Mouse (Mus musculus): ENCODE results near the gene Ntn1. TPM values are rescaled to one million over a fixed set of nuclear protein-coding genes. Genes with fewer than 3 reads are reported as not detected.
A peak's percentile ranks its signal among the peaks of the same experiment; 100 is the strongest.

Ntn1 gene
- polyA plus RNA-seq (2015; fragmentation: Nextera tagmentation; extraction: Ambion mirVana): 1.7 and 1.9 TPM in 2 replicates

DNA sequence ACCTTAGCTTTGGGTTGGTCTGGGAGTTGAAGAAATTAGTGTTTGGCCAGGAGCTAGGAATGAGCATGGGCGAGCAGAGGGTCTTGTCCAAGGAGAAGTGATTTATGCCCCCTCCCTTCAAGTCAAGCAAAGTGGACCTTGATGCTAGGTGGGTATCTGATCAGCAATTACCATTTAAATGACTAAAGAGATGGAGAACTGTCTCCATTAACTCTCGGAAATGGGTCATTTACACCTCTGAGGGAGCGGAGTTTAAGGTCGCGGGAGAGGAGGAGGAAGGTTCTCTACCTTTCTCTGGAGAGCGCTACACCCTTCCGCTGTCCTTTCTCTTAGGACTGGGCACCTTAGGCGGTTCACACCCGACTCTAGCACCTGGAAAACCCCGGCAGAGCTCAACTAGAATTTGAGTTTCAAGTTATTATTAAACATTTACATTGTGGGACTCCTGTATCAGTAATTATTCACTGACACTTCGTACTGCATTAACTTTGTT, at the start of gene Ntn1:
Gene Ntn1, minus strand, starts transcription at position 97 of the 493 bp plus-strand sequence.
- H3K27ac ChIP-seq (ENCODE audit: low read length): no peak within 1 kb of the TSS
- H3K36me3 ChIP-seq (ENCODE audit: control insufficient read depth, insufficient read depth, low read length): no peaks in the 10 kb centered on the region
- peak within 1 kb of the TSS; percentile 64 for H3K9ac ChIP-seq (ENCODE audit: low read length)
- peak within 1 kb of the TSS; percentile 55 for H3K4me3 ChIP-seq (ENCODE audit: low read length)
- 0 out of 2 replicates have a peak, but pooled peaks cover 2% of the 10 kb centered on the region for H3K9me3 ChIP-seq (ENCODE audit: control insufficient read depth, low read length)
- H3K4me1 ChIP-seq (replicated peaks; ENCODE audit: control insufficient read depth, insufficient read depth, low read length): peaks cover 21% of the 10 kb centered on the region
- WGBS: 6% methylated on average over 11 of the region's 11 CpGs
- peaks cover 52% of the 10 kb centered on the region for H3K27me3 ChIP-seq (ENCODE audit: control insufficient read depth, insufficient read depth, low read depth, low read length)
- peak within 1 kb of the TSS; percentile 98 for H3K4me2 ChIP-seq (ENCODE audit: low read depth, low read length)
- no peak for ATAC-seq (ENCODE audit: low read depth)

DNA sequence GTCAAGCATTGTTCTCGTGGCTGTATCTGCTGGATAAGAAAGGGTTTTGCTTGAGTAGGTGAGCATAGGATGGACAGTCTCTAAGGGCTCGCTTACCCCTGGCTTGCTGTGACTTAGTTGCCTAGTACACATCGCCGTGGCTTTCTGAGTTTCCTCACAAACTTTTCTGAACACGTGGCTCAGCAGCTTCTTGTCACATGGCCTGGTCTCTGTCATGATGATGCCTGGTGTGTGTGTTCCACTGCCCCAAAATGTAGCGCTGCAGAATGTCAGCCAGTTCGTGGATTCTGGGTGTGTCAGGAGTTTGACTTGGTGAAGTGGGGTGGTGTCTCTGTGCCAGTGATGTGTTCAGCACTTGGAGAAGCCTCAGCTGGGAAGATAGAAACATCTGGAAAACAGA, 47.7 kb upstream of the Ntn1 start:
- H3K27ac ChIP-seq (ENCODE audit: low read length): no peak overlapping the region
- no peaks in the 10 kb centered on the region for H3K36me3 ChIP-seq (ENCODE audit: control insufficient read depth, insufficient read depth, low read length)
- no peak overlapping the region for H3K4me2 ChIP-seq (ENCODE audit: low read depth, low read length)
- peaks cover 4% of the 10 kb centered on the region for H3K4me1 ChIP-seq (replicated peaks; ENCODE audit: control insufficient read depth, insufficient read depth, low read length)
- H3K27me3 ChIP-seq (ENCODE audit: control insufficient read depth, insufficient read depth, low read depth, low read length): no peaks in the 10 kb centered on the region
- ATAC-seq (ENCODE audit: low read depth): no peak
- no peaks in the 10 kb centered on the region for H3K9me3 ChIP-seq (ENCODE audit: control insufficient read depth, low read length)
- 76% methylated on average over 7 of the region's 7 CpGs for WGBS
- no peak overlapping the region for H3K4me3 ChIP-seq (ENCODE audit: low read length)
- no peak overlapping the region for H3K9ac ChIP-seq (ENCODE audit: low read length)

DNA sequence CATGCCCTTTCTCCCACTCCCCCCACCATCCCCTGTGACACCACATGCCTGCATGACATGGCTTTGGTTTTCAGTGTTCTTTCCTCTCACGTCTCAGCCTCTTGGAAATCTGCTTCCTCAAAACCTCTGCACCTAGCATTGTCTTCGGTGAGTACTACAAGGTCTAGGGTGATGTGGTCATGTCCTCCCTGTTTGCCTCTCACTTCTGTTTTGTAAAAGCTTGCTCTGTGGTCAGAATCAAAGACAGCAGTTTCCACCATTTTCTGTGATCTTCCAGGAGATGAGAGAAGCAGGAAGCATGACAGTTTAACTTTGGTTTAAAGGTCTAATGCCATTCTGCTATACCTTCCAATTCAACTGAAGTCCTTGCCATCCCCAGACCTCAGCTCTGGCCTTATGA, 46.6 kb upstream of the Ntn1 start:
- Histone ChIP-seq H3K4me3 (ENCODE audit: low read length) (no peak overlapping the region), H3K36me3 (ENCODE audit: control insufficient read depth, insufficient read depth, low read length) (no peaks in the 10 kb centered on the region), H3K9ac (ENCODE audit: low read length) (no peak overlapping the region), H3K4me1 (replicated peaks; ENCODE audit: control insufficient read depth, insufficient read depth, low read length) (peaks cover 4% of the 10 kb centered on the region), H3K27me3 (ENCODE audit: control insufficient read depth, insufficient read depth, low read depth, low read length) (no peaks in the 10 kb centered on the region), H3K27ac (ENCODE audit: low read length) (no peak overlapping the region), H3K4me2 (ENCODE audit: low read depth, low read length) (no peak overlapping the region), H3K9me3 (ENCODE audit: control insufficient read depth, low read length) (no peaks in the 10 kb centered on the region)
- no peak for ATAC-seq (ENCODE audit: low read depth)
- WGBS: 77% methylated on average over 2 of the region's 2 CpGs

DNA sequence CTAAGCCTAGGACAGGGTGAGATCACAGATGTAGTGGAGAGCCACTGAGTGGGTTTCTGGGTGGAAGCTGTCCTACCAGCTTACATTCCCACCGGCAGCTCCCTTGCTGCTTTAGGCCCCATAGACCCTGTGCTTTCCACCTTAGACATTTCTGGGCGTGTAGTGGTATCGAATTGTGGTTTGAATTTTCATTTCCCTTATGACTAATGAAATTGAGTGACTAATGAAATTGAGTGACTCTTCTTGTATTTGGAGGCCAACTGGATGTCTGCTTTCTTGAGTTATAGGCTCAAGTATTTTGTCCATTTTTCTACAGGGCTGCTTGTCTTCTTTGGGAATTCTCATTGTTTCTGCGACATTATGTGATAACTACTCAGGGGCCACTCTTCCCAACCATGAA, 45.9 kb upstream of the Ntn1 start:
- peaks cover 4% of the 10 kb centered on the region for H3K4me1 ChIP-seq (replicated peaks; ENCODE audit: control insufficient read depth, insufficient read depth, low read length)
- no peak overlapping the region for H3K4me2 ChIP-seq (ENCODE audit: low read depth, low read length)
- H3K4me3 ChIP-seq (ENCODE audit: low read length): no peak overlapping the region
- H3K9ac ChIP-seq (ENCODE audit: low read length): no peak overlapping the region
- H3K27ac ChIP-seq (ENCODE audit: low read length): no peak overlapping the region
- no peaks in the 10 kb centered on the region for H3K36me3 ChIP-seq (ENCODE audit: control insufficient read depth, insufficient read depth, low read length)
- 92% methylated on average over 4 of the region's 4 CpGs for WGBS
- H3K9me3 ChIP-seq (ENCODE audit: control insufficient read depth, low read length): no peaks in the 10 kb centered on the region
- ATAC-seq (ENCODE audit: low read depth): no peak
- H3K27me3 ChIP-seq (ENCODE audit: control insufficient read depth, insufficient read depth, low read depth, low read length): no peaks in the 10 kb centered on the region

DNA sequence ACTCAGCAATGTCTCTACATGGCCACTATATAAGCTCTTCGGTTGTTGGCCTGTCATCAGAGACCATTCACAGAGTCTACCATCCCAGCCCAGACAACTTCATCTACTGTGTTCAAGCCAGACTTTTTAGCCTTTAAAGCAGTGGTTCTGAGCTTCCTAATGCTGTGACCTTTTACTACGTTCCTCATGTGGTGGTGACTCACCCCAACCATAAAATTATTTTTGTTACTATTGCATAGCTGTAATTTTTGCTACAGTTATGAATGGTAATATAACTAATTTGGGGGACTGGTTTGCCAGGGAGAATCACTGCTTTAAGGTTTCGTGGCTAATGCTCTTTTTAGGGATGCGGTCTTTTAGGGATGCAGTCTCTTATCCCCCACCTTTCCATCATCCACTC, 45.3 kb upstream of the Ntn1 start:
- no peak overlapping the region for H3K4me2 ChIP-seq (ENCODE audit: low read depth, low read length)
- no peak overlapping the region for H3K4me3 ChIP-seq (ENCODE audit: low read length)
- H3K9me3 ChIP-seq (ENCODE audit: control insufficient read depth, low read length): no peaks in the 10 kb centered on the region
- ATAC-seq (ENCODE audit: low read depth): no peak
- no peak overlapping the region for H3K27ac ChIP-seq (ENCODE audit: low read length)
- 80% methylated on average over 4 of the region's 4 CpGs for WGBS
- no peaks in the 10 kb centered on the region for H3K36me3 ChIP-seq (ENCODE audit: control insufficient read depth, insufficient read depth, low read length)
- H3K27me3 ChIP-seq (ENCODE audit: control insufficient read depth, insufficient read depth, low read depth, low read length): no peaks in the 10 kb centered on the region
- H3K4me1 ChIP-seq (replicated peaks; ENCODE audit: control insufficient read depth, insufficient read depth, low read length): peaks cover under 1% of the 10 kb centered on the region
- H3K9ac ChIP-seq (ENCODE audit: low read length): no peak overlapping the region

DNA sequence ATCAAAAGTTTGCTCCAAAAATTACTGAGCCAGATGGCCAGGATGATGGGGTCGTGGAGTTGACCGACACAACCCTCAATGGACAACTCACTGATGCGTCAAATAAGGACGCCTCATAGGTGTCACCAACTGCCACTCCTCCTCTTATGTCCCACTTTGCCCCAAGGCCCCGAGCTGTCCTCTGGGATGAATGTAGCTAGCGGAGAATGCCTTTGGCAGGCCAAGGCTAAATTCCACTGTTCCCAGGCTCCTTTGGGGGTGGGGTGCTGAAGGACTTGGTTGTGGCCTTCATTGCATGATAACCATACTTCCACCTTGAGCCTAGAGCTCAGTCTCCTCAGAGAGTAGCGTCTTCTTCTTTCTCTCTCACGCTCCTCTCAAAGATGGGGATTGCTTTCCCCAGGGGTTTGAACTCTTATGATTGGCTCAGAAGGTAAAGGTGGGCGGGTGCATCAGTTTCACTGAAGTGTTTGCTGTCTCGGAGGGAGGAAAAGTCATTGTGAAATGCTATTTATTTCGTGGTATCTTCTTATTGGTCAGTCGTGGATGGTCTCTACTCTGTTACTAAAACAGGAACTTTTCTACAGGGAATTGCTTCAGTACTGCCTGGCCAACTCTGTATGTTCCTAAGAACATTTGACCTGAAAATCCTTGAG, 42.5 kb upstream of the Ntn1 start:
- Histone ChIP-seq H3K4me1 (replicated peaks; ENCODE audit: control insufficient read depth, insufficient read depth, low read length) (no peaks in the 10 kb centered on the region), H3K27ac (ENCODE audit: low read length) (no peak overlapping the region), H3K27me3 (ENCODE audit: control insufficient read depth, insufficient read depth, low read depth, low read length) (no peaks in the 10 kb centered on the region), H3K9ac (ENCODE audit: low read length) (no peak overlapping the region), H3K36me3 (ENCODE audit: control insufficient read depth, insufficient read depth, low read length) (no peaks in the 10 kb centered on the region), H3K4me3 (ENCODE audit: low read length) (no peak overlapping the region), H3K4me2 (ENCODE audit: low read depth, low read length) (no peak overlapping the region), H3K9me3 (ENCODE audit: control insufficient read depth, low read length) (no peaks in the 10 kb centered on the region)
- WGBS: 63% methylated on average over 12 of the region's 12 CpGs
- no peak for ATAC-seq (ENCODE audit: low read depth)

DNA sequence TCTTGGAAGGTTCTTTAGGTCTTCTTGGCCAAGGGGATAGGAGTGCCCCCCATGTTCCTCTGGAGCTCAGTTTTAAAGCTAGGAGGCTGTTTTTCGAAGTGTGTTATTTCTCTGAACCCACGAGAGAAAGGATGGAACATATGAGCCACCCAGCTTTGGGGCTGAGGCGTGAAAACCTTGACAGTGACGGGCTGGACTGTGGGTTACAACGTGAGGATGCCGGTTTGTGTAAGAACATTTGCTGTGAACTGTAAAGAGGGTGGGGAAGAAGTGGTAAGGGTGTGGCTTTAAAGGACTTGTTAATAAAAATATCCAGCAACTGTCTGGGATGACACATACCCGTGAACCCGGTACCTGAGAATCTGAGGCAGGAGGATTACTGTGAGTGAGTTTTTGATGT, 41.7 kb upstream of the Ntn1 start:
- Histone ChIP-seq H3K9me3 (ENCODE audit: control insufficient read depth, low read length) (no peaks in the 10 kb centered on the region), H3K4me1 (replicated peaks; ENCODE audit: control insufficient read depth, insufficient read depth, low read length) (no peaks in the 10 kb centered on the region), H3K27me3 (ENCODE audit: control insufficient read depth, insufficient read depth, low read depth, low read length) (no peaks in the 10 kb centered on the region), H3K4me2 (ENCODE audit: low read depth, low read length) (no peak overlapping the region), H3K36me3 (ENCODE audit: control insufficient read depth, insufficient read depth, low read length) (no peaks in the 10 kb centered on the region), H3K27ac (ENCODE audit: low read length) (no peak overlapping the region), H3K4me3 (ENCODE audit: low read length) (no peak overlapping the region), H3K9ac (ENCODE audit: low read length) (no peak overlapping the region)
- 74% methylated on average over 8 of the region's 8 CpGs for WGBS
- ATAC-seq (ENCODE audit: low read depth): no peak

DNA sequence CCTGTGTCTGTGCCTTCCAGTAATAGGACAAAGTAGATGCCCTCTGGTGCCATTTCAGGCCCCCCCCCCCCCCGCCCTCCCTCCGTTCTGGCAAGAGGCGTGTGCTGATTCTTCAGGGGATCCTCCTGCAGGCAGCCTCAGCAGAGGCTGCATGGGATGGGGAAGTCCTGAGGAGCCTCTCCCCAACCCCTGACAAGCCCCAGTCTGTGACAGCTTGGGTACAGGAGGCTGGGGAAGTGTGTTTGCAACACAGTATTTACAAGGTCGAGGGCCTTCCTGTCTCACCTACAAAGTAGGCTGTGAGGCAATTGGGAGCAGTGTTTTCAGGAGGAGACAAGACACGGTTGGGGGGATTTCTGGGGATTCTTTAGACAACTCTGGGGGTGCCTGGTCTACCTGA, 40.3 kb upstream of the Ntn1 start:
- Histone ChIP-seq H3K4me3 (ENCODE audit: low read length) (no peak overlapping the region), H3K27me3 (ENCODE audit: control insufficient read depth, insufficient read depth, low read depth, low read length) (no peaks in the 10 kb centered on the region), H3K9me3 (ENCODE audit: control insufficient read depth, low read length) (no peaks in the 10 kb centered on the region), H3K36me3 (ENCODE audit: control insufficient read depth, insufficient read depth, low read length) (no peaks in the 10 kb centered on the region), H3K9ac (ENCODE audit: low read length) (no peak overlapping the region), H3K27ac (ENCODE audit: low read length) (no peak overlapping the region), H3K4me2 (ENCODE audit: low read depth, low read length) (no peak overlapping the region), H3K4me1 (replicated peaks; ENCODE audit: control insufficient read depth, insufficient read depth, low read length) (no peaks in the 10 kb centered on the region)
- ATAC-seq (ENCODE audit: low read depth): no peak
- WGBS: 51% methylated on average over 5 of the region's 5 CpGs

DNA sequence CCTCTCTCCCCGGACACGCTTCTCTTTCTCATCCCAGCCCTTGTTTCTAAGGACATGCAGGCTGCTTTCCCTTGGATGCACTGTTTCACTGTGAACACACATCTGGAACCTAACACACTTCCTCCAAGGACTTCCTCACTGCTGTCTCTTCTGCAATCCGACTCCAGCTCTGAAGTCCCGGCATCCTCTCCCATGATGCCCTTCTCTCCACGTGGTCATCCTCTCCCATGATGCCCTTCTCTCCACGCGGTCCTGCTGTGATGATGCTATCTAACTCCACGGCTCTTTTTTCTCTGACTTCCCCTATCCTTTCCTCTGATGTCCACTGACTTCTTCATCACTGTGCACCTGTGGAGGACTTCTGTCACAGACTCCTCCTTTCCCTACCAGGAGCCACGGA, 39.5 kb upstream of the Ntn1 start:
- ATAC-seq (ENCODE audit: low read depth): no peak
- Histone ChIP-seq H3K36me3 (ENCODE audit: control insufficient read depth, insufficient read depth, low read length) (no peaks in the 10 kb centered on the region), H3K27ac (ENCODE audit: low read length) (no peak overlapping the region), H3K27me3 (ENCODE audit: control insufficient read depth, insufficient read depth, low read depth, low read length) (no peaks in the 10 kb centered on the region), H3K4me3 (ENCODE audit: low read length) (no peak overlapping the region), H3K9me3 (ENCODE audit: control insufficient read depth, low read length) (no peaks in the 10 kb centered on the region), H3K4me1 (replicated peaks; ENCODE audit: control insufficient read depth, insufficient read depth, low read length) (no peaks in the 10 kb centered on the region), H3K9ac (ENCODE audit: low read length) (no peak overlapping the region), H3K4me2 (ENCODE audit: low read depth, low read length) (no peak overlapping the region)
- 75% methylated on average over 9 of the region's 9 CpGs for WGBS
